In the genomic region with DNA sequence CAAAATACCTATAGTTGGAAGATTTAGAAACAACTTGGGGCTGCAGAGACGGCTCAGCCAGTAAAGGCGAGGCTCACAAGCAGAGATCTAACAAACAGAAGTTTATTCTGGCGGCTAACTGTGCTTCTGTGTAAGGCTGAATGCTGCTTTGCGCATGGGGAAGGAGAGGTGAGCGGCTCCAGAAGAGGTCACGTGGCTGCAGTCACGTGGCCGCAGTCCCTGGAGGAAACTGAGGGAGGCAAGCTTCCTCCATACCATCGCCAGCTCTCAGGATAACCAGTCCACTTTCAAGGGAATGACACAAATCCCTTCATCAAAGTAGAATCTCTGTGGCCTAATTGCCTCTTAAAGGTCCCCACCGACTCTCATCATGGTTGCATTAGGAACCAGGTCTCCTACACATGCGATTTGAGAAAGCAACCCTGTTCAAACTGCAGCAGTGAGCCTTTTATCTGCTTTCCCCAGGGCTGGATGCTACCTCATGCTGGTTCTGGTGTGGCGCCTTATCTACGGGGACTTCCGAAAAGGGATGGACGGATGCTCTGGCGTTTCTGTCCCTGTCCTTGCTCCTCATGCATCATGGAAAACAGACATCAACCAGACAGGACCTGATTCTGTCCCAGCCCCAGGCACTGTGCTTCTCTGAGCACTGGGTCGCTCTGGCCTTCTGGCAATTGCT, we compare ENCODE assay signal across 17 mouse cellular contexts. TPM values are rescaled to one million over a fixed set of nuclear protein-coding genes. Genes with fewer than 3 reads are reported as not detected.
DNase-seq lines count a peak whose midpoint lies in the region; ATAC-seq and TF ChIP-seq lines count a peak whose summit lies in the region.
"Had no signal": no experiment of that assay in that cellular context is flagged by ENCODE, and none has a peak within 500 bp of the region (broad histone marks: within the 10 kb centered on the region; RNA-seq: fewer than 3 reads in every experiment).

No protein-coding gene starts in this region.

- H3K9ac ChIP-seq in heart, postnatal 0 days (replicated peaks; ENCODE audit: low read depth, low read length), result no peak overlapping the region
- H3K9ac ChIP-seq in lung, postnatal 0 days (replicated peaks; ENCODE audit: low read depth), result no peak overlapping the region
- H3K9ac ChIP-seq: embryonic facial prominence, embryonic 15.5 days; intestine, embryonic 15.5 days had no signal

- no peak overlapping the region for H3K4me3 ChIP-seq in C2C12 (ENCODE audit: insufficient read depth, poor library complexity, severe bottlenecking)
- no peak overlapping the region for H3K4me3 ChIP-seq in heart, postnatal 0 days (ENCODE audit: low read depth, low read length)
- H3K4me3 ChIP-seq in midbrain, embryonic 10.5 days, result no peak overlapping the region
- no peak overlapping the region for H3K4me3 ChIP-seq in lung, postnatal 0 days (ENCODE audit: low read depth, low read length)
- H3K4me3 ChIP-seq: embryonic facial prominence, embryonic 15.5 days; hindbrain, embryonic 10.5 days; intestine, embryonic 15.5 days had no signal

- TF ChIP-seq CTCF in C2C12 (IDR thresholded peaks at IDR 0.05; ENCODE audit: control insufficient read depth, insufficient read depth, insufficient read length), result no peak
- TF ChIP-seq CTCF in heart, postnatal 0 days (IDR thresholded peaks at IDR 0.05; ENCODE audit: low read depth), result no peak
- TF ChIP-seq CTCF in lung, postnatal 0 days (IDR thresholded peaks at IDR 0.05), result no peak

- H3K36me3 ChIP-seq in C2C12 (ENCODE audit: control insufficient read depth, insufficient read depth), result peaks cover 4% of the 10 kb centered on the region
- H3K36me3 ChIP-seq in heart, postnatal 0 days (replicated peaks; ENCODE audit: control insufficient read depth, insufficient read depth, low read length), result no peaks in the 10 kb centered on the region
- H3K36me3 ChIP-seq in midbrain, embryonic 10.5 days, result no peaks in the 10 kb centered on the region
- H3K36me3 ChIP-seq in lung, postnatal 0 days (ENCODE audit: insufficient read depth, low read length), result no peaks in the 10 kb centered on the region
- H3K36me3 ChIP-seq: embryonic facial prominence, embryonic 15.5 days; hindbrain, embryonic 10.5 days; intestine, embryonic 15.5 days had no signal

- peak; percentile 16; the same call in 1 of the 2 replicates for ATAC-seq in heart, postnatal 0 days (ENCODE audit: insufficient read depth, low read depth)
- no peak for ATAC-seq in lung, postnatal 0 days
- ATAC-seq: forebrain, embryonic 14.5 days; intestine, embryonic 15.5 days; midbrain, embryonic 16.5 days had no signal

- H3K79me3 ChIP-seq in C2C12 (ENCODE audit: low read depth), result no peaks in the 10 kb centered on the region

- no peaks in the 10 kb centered on the region for H3K27me3 ChIP-seq in C2C12 (ENCODE audit: control insufficient read depth, insufficient read depth, insufficient read length)
- peaks cover 5% of the 10 kb centered on the region; the same call in 1 of the 2 replicates for H3K27me3 ChIP-seq in heart, postnatal 0 days (ENCODE audit: control insufficient read depth, insufficient read depth, low read length)
- no peaks in the 10 kb centered on the region for H3K27me3 ChIP-seq in midbrain, embryonic 10.5 days (ENCODE audit: low read depth, poor library complexity, severe bottlenecking)
- no peaks in the 10 kb centered on the region for H3K27me3 ChIP-seq in lung, postnatal 0 days (replicated peaks; ENCODE audit: insufficient read depth, low read length)
- H3K27me3 ChIP-seq: embryonic facial prominence, embryonic 15.5 days; intestine, embryonic 15.5 days had no signal

- H3K4me1 ChIP-seq in heart, postnatal 0 days (ENCODE audit: control insufficient read depth, insufficient read depth), result no peaks in the 10 kb centered on the region
- H3K4me1 ChIP-seq in midbrain, embryonic 10.5 days, result peaks cover 3% of the 10 kb centered on the region
- H3K4me1 ChIP-seq in lung, postnatal 0 days (ENCODE audit: insufficient read depth, low read depth, low read length), result no peaks in the 10 kb centered on the region
- H3K4me1 ChIP-seq: embryonic facial prominence, embryonic 15.5 days; intestine, embryonic 15.5 days had no signal

- WGBS in heart, postnatal 0 days, result 68% methylated on average over 17 of the region's 17 CpGs
- 85% methylated on average over 17 of the region's 17 CpGs for WGBS in midbrain, embryonic 10.5 days
- WGBS in lung, postnatal 0 days, result 79% methylated on average over 17 of the region's 17 CpGs

- no peak overlapping the region for H3K4me2 ChIP-seq in heart, postnatal 0 days (ENCODE audit: low read depth, low read length)
- no peak overlapping the region for H3K4me2 ChIP-seq in lung, postnatal 0 days (replicated peaks; ENCODE audit: low read depth, low read length)
- H3K4me2 ChIP-seq: embryonic facial prominence, embryonic 15.5 days; intestine, embryonic 15.5 days had no signal

- no peaks in the 10 kb centered on the region for H3K9me3 ChIP-seq in heart, postnatal 0 days (replicated peaks; ENCODE audit: control insufficient read depth, low read length)
- no peaks in the 10 kb centered on the region for H3K9me3 ChIP-seq in midbrain, embryonic 10.5 days (replicated peaks)
- no peaks in the 10 kb centered on the region for H3K9me3 ChIP-seq in lung, postnatal 0 days (ENCODE audit: low read length)
- H3K9me3 ChIP-seq: embryonic facial prominence, embryonic 15.5 days; hindbrain, embryonic 10.5 days; intestine, embryonic 15.5 days had no signal

- no peak for TF ChIP-seq EP300 in heart, postnatal 0 days (IDR thresholded peaks at IDR 0.05; ENCODE audit: low read depth)
- no peak for TF ChIP-seq EP300 in lung, postnatal 0 days (IDR thresholded peaks at IDR 0.05)

- H3ac ChIP-seq in C2C12 (ENCODE audit: control insufficient read depth, insufficient read length, low read depth), result no peak overlapping the region

- H3K27ac ChIP-seq in heart, postnatal 0 days (ENCODE audit: low read depth), result no peak overlapping the region
- no peak overlapping the region for H3K27ac ChIP-seq in midbrain, embryonic 10.5 days (replicated peaks)
- H3K27ac ChIP-seq in lung, postnatal 0 days (ENCODE audit: low read length), result no peak overlapping the region
- H3K27ac ChIP-seq: embryonic facial prominence, embryonic 15.5 days; hindbrain, embryonic 10.5 days; intestine, embryonic 15.5 days; macrophage had no signal

- no peaks in the 10 kb centered on the region for H3K79me2 ChIP-seq in C2C12 (ENCODE audit: control insufficient read depth, insufficient read depth)

- peak; percentile 52 to 56 for DNase-seq in heart, adult 18-20 months
- no peak for DNase-seq in heart, adult 8-10 months (ENCODE audit: low spot score)
- DNase-seq in ES-CJ7 (ENCODE audit: low read depth, low spot score), result peak; percentile 56
- DNase-seq in heart, postnatal 0 days (ENCODE audit: low spot score), result no peak
- no peak for DNase-seq in midbrain, embryonic 10.5 days (ENCODE audit: low spot score)
- DNase-seq in lung, postnatal 0 days (ENCODE audit: low spot score), result no peak
- DNase-seq: cerebellum, adult 9-10 months; gastrocnemius, postnatal 10 days; kidney, postnatal 10 days; right cerebral cortex, adult 18-20 months had no signal

TF ChIP-seq in C2C12, 6 proteins besides CTCF, POLR2A, EP300 and RAD21:
- TF ChIP-seq FOSL1 (IDR thresholded peaks at IDR 0.05; ENCODE audit: insufficient read depth, low read length, poor library complexity, severe bottlenecking) (no peak), MYOG (IDR thresholded peaks at IDR 0.05; ENCODE audit: control insufficient read depth, extremely low read depth, insufficient read length) (no peak), USF1 (IDR thresholded peaks at IDR 0.05; ENCODE audit: low read depth) (peak; percentile 33)

RNA-seq across cellular contexts. Expression of gene Cfap298, which starts 23.9 kb away (rescaled TPM):
- 10 to 100 TPM; 25.8 to 30.1 TPM for total RNA-seq in heart, adult 18-20 months (2021)
- total RNA-seq in heart, adult 8-10 months (2022), result 10 to 100 TPM; 21.5 to 32.6 (median 26.2) TPM
- 31.6 TPM for polyA plus RNA-seq in C2C12 (2012; fragmentation: generic; extraction: Trizol)
- total RNA-seq in heart, postnatal 0 days (2014; rRNA removed; ENCODE audit: low replicate concordance), result 7.1 and 22.1 TPM in 2 replicates
- 39.6 and 45.4 TPM in 2 replicates for polyA plus RNA-seq in heart, postnatal 0 days (2015; fragmentation: Nextera tagmentation; extraction: Ambion mirVana)
- polyA plus RNA-seq in midbrain, embryonic 10.5 days (2016; fragmentation: Nextera tagmentation; extraction: Ambion mirVana), result 57.1 and 67.8 TPM in 2 replicates
- 46.3 and 47.9 TPM in 2 replicates for polyA plus RNA-seq in lung, postnatal 0 days (2015; fragmentation: Nextera tagmentation; extraction: Ambion mirVana)

Comparison
In these comparisons a context has a peak if more than half of its experiments do, and no peak if none do; other contexts are left out.
1. DNase-seq: peak in heart, adult 18-20 months (2 of 2) and ES-CJ7 (single experiment); none in heart, adult 8-10 months (single experiment), heart, postnatal 0 days (single experiment), midbrain, embryonic 10.5 days (single experiment) and lung, postnatal 0 days (single experiment).